Mouse (Mus musculus) bone marrow macrophage, adult 2 months (primary cell): ENCODE results near the gene Eno2.

Experiments used
- CTCF ChIP-seq: IDR thresholded peaks from 2 replicates; pipeline ENCODE4 v1.5.1; 2012; ENCODE audit warnings: low read depth, mild to moderate bottlenecking, low read length, moderate library complexity
- POLR2A ChIP-seq: IDR thresholded peaks from 2 replicates; pipeline ENCODE4 v1.6.1; 2012; ENCODE audit warnings: mild to moderate bottlenecking, low read depth, low read length, borderline replicate concordance

GRCm38 (mm10) chr6:124807366-124807765, 37.9 kb upstream of the Eno2 start:
- TF ChIP-seq CTCF, result no peak
- no peak for TF ChIP-seq POLR2A
